Mouse (Mus musculus) large intestine, adult 2 months (tissue): ENCODE results near the gene Sbf1. TPM values are rescaled to one million over a fixed set of nuclear protein-coding genes. Genes with fewer than 3 reads are reported as not detected.

ENCODE experiments used
- DNase-seq: peaks from one replicate; pipeline ENCODE4 v3.0.0-alpha.2; 2012; ENCODE audit warnings: low read depth, low spot score
- WGBS: fragments of 180-500 bp; shearing (Covaris S2); methylation state at CpG from one replicate; pipeline ENCODE4 v1.1.7; 2018; 5-methylcytosine and 5-hydroxymethylcytosine counted together
- polyA plus RNA-seq: library from polyadenylated mRNA; depleted of rRNA; stranded (reverse); fragments of >200 nt; gene quantifications from 2 replicates; pipeline ENCODE4 v1.2.3, GENCODE M21; 2012; rRNA removed

The Sbf1 gene
- polyA plus RNA-seq, 1 experiment = 152 TPM

GRCm38 (mm10) chr15:89288227-89288767, 26.8 kb downstream of the Sbf1 start:
- no peak for DNase-seq
- WGBS = 66% methylated on average over 23 of the region's 23 CpGs

- WGBS = 85% methylated on average over 5 of the region's 5 CpGs
- no peak for DNase-seq
These were observed 28.5 kb downstream of the Sbf1 start for GRCm38 (mm10) chr15:89286582-89286981.

- 67% methylated on average over 7 of the region's 7 CpGs for WGBS
- no peak for DNase-seq
These were observed 29.0 kb downstream of the Sbf1 start for GRCm38 (mm10) chr15:89286114-89286513.

GRCm38 (mm10) chr15:89285478-89285877, 29.6 kb downstream of the Sbf1 start:
- no peak for DNase-seq
- 95% methylated on average over 5 of the region's 5 CpGs for WGBS

GRCm38 (mm10) chr15:89285004-89285403, 30.1 kb downstream of the Sbf1 start:
- DNase-seq = no peak

- no peak for DNase-seq
- WGBS = 84% methylated on average over 2 of the region's 2 CpGs
These were observed 31.0 kb downstream of the Sbf1 start for GRCm38 (mm10) chr15:89284094-89284493.

GRCm38 (mm10) chr15:89282546-89282945, 32.6 kb downstream of the Sbf1 start:
- WGBS = 84% methylated on average over 6 of the region's 6 CpGs
- no peak for DNase-seq

- WGBS = 95% methylated on average over 4 of the region's 4 CpGs
These were observed 37.7 kb downstream of the Sbf1 start for GRCm38 (mm10) chr15:89277366-89277765.

GRCm38 (mm10) chr15:89275497-89275896, 39.6 kb downstream of the Sbf1 start:
- no peak for DNase-seq
- 94% methylated on average over 3 of the region's 3 CpGs for whole genome bisulfite sequencing

More at GRCm38 (mm10) chr15:89277366-89277765, 37.7 kb downstream of the Sbf1 start:
- no peak for DNase-seq

- DNase-seq = no peak
- 74% methylated on average over 5 of the region's 5 CpGs for WGBS
These were observed 50.6 kb downstream of the Sbf1 start for GRCm38 (mm10) chr15:89264485-89264884.

GRCm38 (mm10) chr15:89258997-89259396, 56.1 kb downstream of the Sbf1 start:
- 97% methylated on average over 5 of the region's 5 CpGs for WGBS
- no peak for DNase-seq

- WGBS = 89% methylated on average over 4 of the region's 4 CpGs
- DNase-seq = no peak
These were observed 59.8 kb downstream of the Sbf1 start for GRCm38 (mm10) chr15:89255330-89255729.

- WGBS = 87% methylated on average over 6 of the region's 6 CpGs
- DNase-seq = no peak
These were observed 66.0 kb downstream of the Sbf1 start for GRCm38 (mm10) chr15:89249063-89249462.

GRCm38 (mm10) chr15:89241025-89241424, 74.1 kb downstream of the Sbf1 start:
- whole genome bisulfite sequencing = 60% methylated on average over 2 of the region's 2 CpGs
- no peak for DNase-seq

GRCm38 (mm10) chr15:89239751-89240392, 75.2 kb downstream of the Sbf1 start:
- 51% methylated on average over 3 of the region's 3 CpGs for WGBS
- DNase-seq = no peak

Other genes starting within 250 kb of the Sbf1 start
- 85.2 and 93.7 TPM in 2 replicates for gene Trabd, start 240.2 kb downstream of the Sbf1 start, polyA plus RNA-seq
- gene Selenoo, start 226.2 kb downstream of the Sbf1 start, polyA plus RNA-seq = 33.1 and 39.4 TPM in 2 replicates
- gene Tubgcp6, start 192.2 kb downstream of the Sbf1 start, polyA plus RNA-seq = 25.5 and 28.3 TPM in 2 replicates
- 23.9 and 25.4 TPM in 2 replicates for gene Hdac10, start 186.6 kb downstream of the Sbf1 start, polyA plus RNA-seq
- 3.7 and 4.7 TPM in 2 replicates for gene Mapk12, start 174.6 kb downstream of the Sbf1 start, polyA plus RNA-seq
- gene Mapk11, start 165.7 kb downstream of the Sbf1 start, polyA plus RNA-seq = 3.6 and 4.4 TPM in 2 replicates
- 273 and 310 TPM in 2 replicates for gene Plxnb2, start 134.5 kb downstream of the Sbf1 start, polyA plus RNA-seq
- gene Dennd6b, start 118.8 kb downstream of the Sbf1 start, polyA plus RNA-seq = 10.8 and 11.2 TPM in 2 replicates
- 41.0 and 86.0 TPM in 2 replicates for gene Ppp6r2, start 103.8 kb downstream of the Sbf1 start, polyA plus RNA-seq
- gene Adm2, start 7.4 kb upstream of the Sbf1 start, polyA plus RNA-seq = 1.1 and 2.2 TPM in 2 replicates
- gene Miox, start 19.1 kb upstream of the Sbf1 start, polyA plus RNA-seq = 0.36 TPM in 1 of 2 replicates, not detected in the other
- 26.3 and 28.9 TPM in 2 replicates for gene Lmf2, start 40.3 kb upstream of the Sbf1 start, polyA plus RNA-seq
- 131 and 133 TPM in 2 replicates for gene Ncaph2, start 40.4 kb upstream of the Sbf1 start, polyA plus RNA-seq
- 70.4 and 142 TPM in 2 replicates for gene Sco2, start 58.5 kb upstream of the Sbf1 start, polyA plus RNA-seq
- 5.5 and 30.9 TPM in 2 replicates for gene Tymp, start 61.7 kb upstream of the Sbf1 start, polyA plus RNA-seq
- 21.1 and 57.4 TPM in 2 replicates for gene Odf3b, start 64.0 kb upstream of the Sbf1 start, polyA plus RNA-seq
- gene Klhdc7b, start 69.6 kb upstream of the Sbf1 start, polyA plus RNA-seq = 0.10 and 0.58 TPM in 2 replicates
- 0.51 and 0.89 TPM in 2 replicates for gene Syce3, start 95.2 kb upstream of the Sbf1 start, polyA plus RNA-seq
- gene Cpt1b, start 110.6 kb upstream of the Sbf1 start, polyA plus RNA-seq = 3.7 and 6.9 TPM in 2 replicates
- gene C730034F03Rik, start 114.3 kb upstream of the Sbf1 start, polyA plus RNA-seq = 0.57 and 0.67 TPM in 2 replicates
- 0.68 and 1.4 TPM in 2 replicates for gene Gm44502, start 114.4 kb upstream of the Sbf1 start, polyA plus RNA-seq
- 125 and 129 TPM in 2 replicates for gene Chkb, start 114.6 kb upstream of the Sbf1 start, polyA plus RNA-seq
- gene Mapk8ip2, start 138.6 kb upstream of the Sbf1 start, polyA plus RNA-seq = 1.1 and 1.2 TPM in 2 replicates
- gene Arsa, start 162.1 kb upstream of the Sbf1 start, polyA plus RNA-seq = 16.9 and 27.7 TPM in 2 replicates
- gene Shank3, start 184.3 kb upstream of the Sbf1 start, polyA plus RNA-seq = 3.0 and 5.5 TPM in 2 replicates